Mouse (Mus musculus): Measurements from ENCODE around the gene Cnbd2.
"Not testable (repeated sequence)": the region's sequence is repeated elsewhere in the genome, so short reads cannot be mapped to it uniquely, and the experiment has no call there.

DNA sequence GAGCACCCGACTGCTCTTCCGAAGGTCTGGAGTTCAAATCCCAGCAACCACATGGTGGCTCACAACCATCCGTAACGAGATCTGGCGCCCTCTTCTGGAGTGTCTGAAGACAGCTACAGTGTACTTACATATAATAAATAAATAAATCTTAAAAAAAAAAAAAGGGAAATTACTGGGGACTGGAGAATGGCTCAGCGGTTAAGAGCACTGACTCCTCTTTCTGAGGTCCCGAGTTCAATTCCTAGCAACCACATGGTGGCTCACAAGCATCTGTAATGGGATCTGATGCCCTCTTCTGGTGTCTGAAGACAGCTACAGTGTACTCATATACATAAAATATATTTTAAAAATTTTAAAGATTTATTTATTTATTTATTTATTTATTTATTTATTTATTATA lies 99.2 kb downstream of the Cnbd2 start:
- not testable (repeated sequence) for TF ChIP-seq CTCF (IDR thresholded peaks at IDR 0.05; ENCODE audit: borderline replicate concordance, extremely low read depth, insufficient read depth, insufficient read length); POLR2A (IDR thresholded peaks at IDR 0.05; ENCODE audit: borderline replicate concordance, extremely low read depth, insufficient read depth, insufficient read length, poor library complexity, severe bottlenecking)
